Mouse (Mus musculus) lung, embryonic 14.5 days (tissue): ENCODE measurements at regions not wholly inside any gene's neighbourhood (a gene's known extent, or its start where the extent isn't known, plus 50 kb on each side); places are given as distances from the start of the nearest gene placed in this dataset.

Experiments
- ATAC-seq: fragments of 200-750 bp; cut with Nextera tagmentation; 2 replicates; pipeline ENCODE4 v1.8.0; 2017; ENCODE audit warnings: mild to moderate bottlenecking, moderate TSS enrichment, moderate library complexity; ENCODE audit not compliant: insufficient read depth
- DNase-seq: peaks from one replicate; pipeline ENCODE4 v3.0.0-alpha.2; 2015
- H3K27ac ChIP-seq: fragments of 300-500 bp; sonication (generic); 2 replicates; pipeline ENCODE4 v1.5.1; 2014; ENCODE audit warnings: low read depth, mild to moderate bottlenecking, moderate library complexity
- H3K27me3 ChIP-seq: fragments of 300-500 bp; sonication (generic); 2 replicates; pipeline ENCODE4 v1.6.1; 2014; ENCODE audit warnings: low read length, control low read depth; ENCODE audit not compliant: insufficient read depth
- H3K36me3 ChIP-seq: fragments of 300-500 bp; sonication (generic); 2 replicates; pipeline ENCODE4 v1.6.1; 2014; ENCODE audit warnings: control low read depth; ENCODE audit not compliant: insufficient read depth
- H3K4me1 ChIP-seq: fragments of 300-500 bp; sonication (generic); 2 replicates; pipeline ENCODE4 v1.6.1; 2014; ENCODE audit warnings: antibody characterized with exemption, control low read depth; ENCODE audit not compliant: insufficient read depth
- H3K4me2 ChIP-seq: fragments of 300-500 bp; sonication (generic); 2 replicates; pipeline ENCODE4 v1.6.1; 2014; ENCODE audit warnings: mild to moderate bottlenecking
- H3K4me3 ChIP-seq: fragments of 300-500 bp; sonication (generic); 2 replicates; pipeline ENCODE4 v1.5.1; 2014; ENCODE audit warnings: low read depth, low read length
- H3K9ac ChIP-seq: fragments of 300-500 bp; sonication (generic); 2 replicates; pipeline ENCODE4 v1.6.1; 2014
- H3K9me3 ChIP-seq: fragments of 300-500 bp; sonication (generic); 2 replicates; pipeline ENCODE4 v1.6.1; 2016; ENCODE audit warnings: low read depth, low read length, control low read depth
- CTCF ChIP-seq: IDR thresholded peaks from 2 replicates; pipeline ENCODE4 v1.5.1; 2016; ENCODE audit warnings: antibody characterized with exemption, low read depth
- WGBS: fragments of 180-500 bp; shearing (Covaris S2); extraction: QIAGEN DNeasy Blood & Tissue Kit; methylation state at CpG from one replicate; pipeline ENCODE4 v1.1.7; 2014; 5-methylcytosine and 5-hydroxymethylcytosine counted together

DNA sequence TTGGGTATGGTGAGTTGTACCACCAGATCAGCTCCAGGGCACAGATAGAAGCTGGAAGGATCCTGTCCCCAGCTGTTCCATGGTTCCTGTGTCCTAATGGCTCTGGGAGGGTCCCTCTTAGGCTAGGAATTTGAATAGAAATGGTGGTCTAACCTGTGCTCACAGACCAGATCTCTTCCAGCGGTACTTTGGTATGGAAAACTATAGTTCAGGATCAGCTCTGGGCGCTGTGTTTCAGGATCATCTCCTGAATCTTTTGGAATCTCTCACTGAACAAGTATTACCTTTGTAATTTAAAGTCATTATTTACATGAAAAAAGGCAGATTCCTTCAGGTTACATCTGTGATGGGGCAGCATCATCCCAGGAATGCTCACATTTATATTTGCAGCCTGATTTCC is 208.1 kb upstream of the Podxl start:
- Histone ChIP-seq H3K4me3 (no peak overlapping the region), H3K36me3 (no peaks in the 10 kb centered on the region), H3K9ac (no peak overlapping the region), H3K27ac (no peak overlapping the region), H3K4me1 (no peaks in the 10 kb centered on the region), H3K4me2 (no peak overlapping the region), H3K9me3 (no peaks in the 10 kb centered on the region), H3K27me3 (no peaks in the 10 kb centered on the region)
- TF ChIP-seq CTCF, result no peak
- DNase-seq, result no peak
- no peak for ATAC-seq
- 82% methylated on average over 2 of the region's 2 CpGs for WGBS

DNA sequence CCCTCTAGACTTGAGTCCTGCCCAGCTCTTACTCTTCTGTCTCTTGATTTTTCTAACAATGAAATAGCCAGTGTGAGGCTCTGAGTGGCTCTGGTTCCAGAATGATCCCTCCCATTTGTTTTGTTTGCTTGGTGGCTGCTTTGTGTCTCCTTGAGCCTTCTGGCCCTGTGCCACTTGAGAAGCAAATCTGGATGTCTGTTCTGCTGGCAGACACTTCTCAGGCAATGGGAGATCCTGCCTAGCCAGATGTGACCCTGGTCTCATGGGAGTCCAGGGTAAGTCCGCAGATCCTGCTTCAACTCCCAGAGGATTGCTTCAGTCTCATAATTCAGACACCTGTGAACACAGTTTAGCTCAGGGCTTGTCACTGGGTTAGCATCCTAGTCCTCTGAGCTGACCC is 181.8 kb upstream of the Podxl start:
- Histone ChIP-seq H3K9ac (no peak overlapping the region), H3K27me3 (no peaks in the 10 kb centered on the region), H3K27ac (no peak overlapping the region), H3K4me3 (no peak overlapping the region), H3K4me2 (no peak overlapping the region), H3K9me3 (no peaks in the 10 kb centered on the region), H3K36me3 (no peaks in the 10 kb centered on the region), H3K4me1 (no peaks in the 10 kb centered on the region)
- no peak for TF ChIP-seq CTCF
- DNase-seq (peak; percentile 3), ATAC-seq (no peak)
- 56% methylated on average over 1 of the region's 1 CpGs for WGBS

DNA sequence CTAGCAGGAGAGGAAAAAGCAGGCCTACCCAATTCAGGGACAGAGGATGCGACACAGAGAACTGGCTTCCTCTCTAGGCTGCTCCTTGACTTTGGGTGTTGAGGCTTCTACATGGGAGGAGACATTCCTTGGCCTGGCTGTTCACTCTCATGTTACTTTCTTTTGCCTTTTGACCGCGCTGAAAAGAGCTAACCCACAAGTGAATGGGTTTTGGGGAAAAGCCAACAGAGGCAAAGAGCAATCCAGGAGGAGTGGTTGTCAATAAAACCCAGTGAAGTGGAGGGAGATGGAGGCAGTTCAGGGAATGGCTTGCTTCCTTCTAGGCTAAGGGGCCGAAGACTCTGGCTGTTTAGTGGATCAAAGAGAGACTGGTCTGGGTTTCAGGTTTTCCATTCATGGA is 167.6 kb upstream of the Podxl start:
- 76% methylated on average over 4 of the region's 4 CpGs for WGBS
- Histone ChIP-seq H3K27me3 (no peaks in the 10 kb centered on the region), H3K9ac (no peak overlapping the region), H3K4me1 (no peaks in the 10 kb centered on the region), H3K9me3 (no peaks in the 10 kb centered on the region), H3K36me3 (no peaks in the 10 kb centered on the region), H3K27ac (no peak overlapping the region), H3K4me2 (no peak overlapping the region), H3K4me3 (no peak overlapping the region)
- DNase-seq (no peak), ATAC-seq (no peak)
- no peak for TF ChIP-seq CTCF

DNA sequence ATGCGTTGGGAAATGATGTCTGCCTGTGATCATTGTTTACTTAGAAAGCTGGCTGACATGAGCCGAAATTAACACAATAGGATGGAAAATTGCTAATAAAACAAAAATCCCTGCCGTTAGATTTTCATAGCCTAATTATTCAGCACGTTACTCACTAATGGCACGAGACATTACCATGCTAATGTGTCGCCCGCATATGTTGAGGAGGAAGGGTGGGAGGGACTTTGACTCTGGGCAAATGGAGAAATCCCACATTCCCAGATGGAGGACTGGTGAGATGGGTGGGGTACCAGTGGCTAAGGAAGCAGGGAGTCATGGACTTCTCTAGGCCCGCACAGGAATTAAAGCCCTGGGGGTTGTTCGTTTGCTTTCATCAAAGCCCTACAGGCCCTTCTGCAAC is 155.8 kb upstream of the Podxl start:
- no peak overlapping the region for H3K4me2 ChIP-seq
- no peak overlapping the region for H3K27ac ChIP-seq
- H3K9me3 ChIP-seq, result no peaks in the 10 kb centered on the region
- ATAC-seq (no peak), DNase-seq (no peak)
- no peaks in the 10 kb centered on the region for H3K27me3 ChIP-seq
- WGBS, result 73% methylated on average over 9 of the region's 9 CpGs
- no peak overlapping the region for H3K4me3 ChIP-seq
- H3K9ac ChIP-seq, result no peak overlapping the region
- TF ChIP-seq CTCF, result no peak
- no peaks in the 10 kb centered on the region for H3K4me1 ChIP-seq
- no peaks in the 10 kb centered on the region for H3K36me3 ChIP-seq

DNA sequence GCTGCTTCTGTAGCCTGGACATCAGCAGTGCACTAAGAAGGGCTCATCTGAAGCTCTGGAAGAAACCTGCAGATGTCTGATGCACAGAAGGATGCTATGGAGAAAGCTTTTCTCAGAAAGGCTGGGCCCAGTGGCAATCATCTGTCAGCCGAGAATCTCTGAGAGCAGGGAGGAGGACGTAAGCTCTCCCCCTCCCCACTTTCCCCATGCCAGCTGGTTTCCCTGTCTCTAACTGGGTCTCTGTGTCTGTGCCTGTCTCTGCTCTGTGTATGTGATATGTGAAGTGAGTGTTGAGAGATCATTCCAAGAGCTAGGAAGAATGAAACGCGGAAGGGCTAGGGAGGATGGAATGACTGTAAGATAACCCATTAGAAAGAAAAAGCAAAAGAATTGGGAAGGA is 155.1 kb upstream of the Podxl start:
- no peak for TF ChIP-seq CTCF
- H3K27ac ChIP-seq, result no peak overlapping the region
- H3K9me3 ChIP-seq, result no peaks in the 10 kb centered on the region
- no peak overlapping the region for H3K4me3 ChIP-seq
- DNase-seq (no peak), ATAC-seq (no peak)
- no peak overlapping the region for H3K9ac ChIP-seq
- H3K4me2 ChIP-seq, result no peak overlapping the region
- H3K4me1 ChIP-seq, result no peaks in the 10 kb centered on the region
- H3K27me3 ChIP-seq, result no peaks in the 10 kb centered on the region
- 76% methylated on average over 4 of the region's 4 CpGs for WGBS
- H3K36me3 ChIP-seq, result no peaks in the 10 kb centered on the region

DNA sequence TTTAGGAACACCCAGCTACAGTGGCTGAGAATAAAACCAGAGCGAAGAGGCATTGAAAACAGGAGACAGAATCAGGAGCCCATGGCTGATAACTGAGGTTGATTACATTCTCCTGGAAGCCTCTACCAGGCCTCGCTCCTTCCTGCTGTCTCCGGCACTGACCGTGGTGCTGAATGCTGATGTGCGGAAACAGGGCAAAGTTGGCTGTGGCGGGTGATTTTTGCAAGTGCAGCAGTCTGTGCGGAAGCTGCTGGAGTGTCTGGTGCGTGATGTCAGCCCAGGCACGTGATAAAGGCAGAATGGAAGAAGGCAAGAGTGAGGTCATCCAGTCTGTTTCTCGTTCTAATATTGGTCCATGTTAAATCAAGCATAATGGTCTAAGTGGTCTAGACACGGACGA is 153.8 kb upstream of the Podxl start:
- H3K36me3 ChIP-seq, result no peaks in the 10 kb centered on the region
- H3K4me3 ChIP-seq, result no peak overlapping the region
- no peaks in the 10 kb centered on the region for H3K9me3 ChIP-seq
- 0 out of 2 replicates have a peak, but pooled peaks have one; percentile 28 for ATAC-seq
- WGBS, result 16% methylated on average over 12 of the region's 12 CpGs
- H3K27ac ChIP-seq, result no peak overlapping the region
- TF ChIP-seq CTCF, result no peak
- no peak overlapping the region for H3K9ac ChIP-seq
- DNase-seq, result peak; percentile 87
- H3K4me2 ChIP-seq, result no peak overlapping the region
- no peaks in the 10 kb centered on the region for H3K4me1 ChIP-seq
- no peaks in the 10 kb centered on the region for H3K27me3 ChIP-seq

DNA sequence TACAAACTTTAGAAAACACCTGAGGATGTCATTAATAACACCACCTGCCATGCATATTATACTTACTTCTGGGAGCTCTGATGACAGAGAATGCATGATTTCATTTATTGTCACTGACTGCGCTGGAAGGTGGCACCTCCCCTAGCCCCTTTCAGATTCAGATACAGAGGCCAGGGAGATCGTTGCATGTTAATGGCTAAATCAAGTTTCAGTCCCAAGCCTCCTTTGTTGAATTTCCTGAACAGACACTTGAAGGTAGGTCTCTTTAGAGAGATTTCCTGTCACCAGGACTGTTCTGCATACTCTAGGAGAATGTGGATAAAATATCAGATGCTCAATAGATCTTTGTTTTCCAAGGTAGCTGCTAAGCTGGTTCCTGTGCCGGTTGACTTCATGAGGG is 143.5 kb upstream of the Podxl start:
- 65% methylated on average over 3 of the region's 3 CpGs for WGBS
- no peak for ATAC-seq

DNA sequence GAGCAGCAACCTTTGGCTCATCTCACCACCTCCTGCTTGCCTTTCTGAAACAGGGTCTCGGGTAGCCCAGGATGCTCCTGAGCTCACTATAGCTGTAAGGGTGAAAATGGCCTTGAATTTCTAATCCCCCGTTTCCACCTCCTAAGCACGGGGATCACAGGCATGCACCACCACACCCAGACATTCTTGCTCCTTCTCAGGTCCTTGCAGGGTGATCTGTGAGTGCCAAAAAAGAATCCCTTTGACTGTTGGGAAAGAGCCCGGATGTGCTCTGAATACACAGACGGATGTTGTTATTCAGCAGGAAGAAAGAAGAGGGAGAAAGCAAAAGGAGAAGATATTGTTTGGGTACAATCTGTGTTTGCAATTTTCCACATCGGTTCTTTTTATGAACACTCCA is 140.4 kb upstream of the Podxl start:
- no peak overlapping the region for H3K4me2 ChIP-seq
- no peak overlapping the region for H3K27ac ChIP-seq
- H3K4me3 ChIP-seq, result no peak overlapping the region
- WGBS, result 69% methylated on average over 6 of the region's 6 CpGs
- no peak for ATAC-seq
- no peaks in the 10 kb centered on the region for H3K27me3 ChIP-seq
- TF ChIP-seq CTCF, result no peak
- H3K9ac ChIP-seq, result no peak overlapping the region
- no peak for DNase-seq
- H3K36me3 ChIP-seq, result no peaks in the 10 kb centered on the region
- no peaks in the 10 kb centered on the region for H3K4me1 ChIP-seq
- no peaks in the 10 kb centered on the region for H3K9me3 ChIP-seq

More for the DNA sequence above, 143.5 kb upstream of the Podxl start:
- no peak for DNase-seq
- Histone ChIP-seq H3K4me2 (no peak overlapping the region), H3K9ac (no peak overlapping the region), H3K9me3 (no peaks in the 10 kb centered on the region), H3K4me3 (no peak overlapping the region), H3K36me3 (no peaks in the 10 kb centered on the region), H3K4me1 (no peaks in the 10 kb centered on the region), H3K27me3 (no peaks in the 10 kb centered on the region), H3K27ac (no peak overlapping the region)
- no peak for TF ChIP-seq CTCF
